Mouse (Mus musculus): Measurements from ENCODE around the gene Samm50.

The Samm50 gene

DNA sequence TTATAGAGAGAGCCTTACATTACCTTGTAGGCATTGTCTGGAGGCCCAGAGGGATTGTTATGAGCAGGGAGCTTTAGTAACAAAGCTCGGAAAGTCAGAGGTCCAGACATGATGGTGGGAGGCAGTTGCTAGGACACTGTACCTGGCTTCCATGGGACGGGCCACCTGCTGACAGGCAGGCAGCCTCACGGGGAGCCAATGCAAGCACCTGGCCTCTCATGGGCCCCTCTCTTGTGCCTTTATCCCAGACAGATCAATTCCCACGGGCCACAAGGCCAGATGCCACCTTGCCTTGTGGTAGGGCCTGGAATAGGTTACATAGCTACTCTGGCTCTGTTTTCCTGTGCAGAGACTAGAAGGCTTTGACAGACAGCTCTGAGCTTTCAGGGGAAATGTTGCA is 19.5 kb downstream of the Samm50 start:
- no peak for DNase-seq (ENCODE audit: low read depth, low spot score)

DNA sequence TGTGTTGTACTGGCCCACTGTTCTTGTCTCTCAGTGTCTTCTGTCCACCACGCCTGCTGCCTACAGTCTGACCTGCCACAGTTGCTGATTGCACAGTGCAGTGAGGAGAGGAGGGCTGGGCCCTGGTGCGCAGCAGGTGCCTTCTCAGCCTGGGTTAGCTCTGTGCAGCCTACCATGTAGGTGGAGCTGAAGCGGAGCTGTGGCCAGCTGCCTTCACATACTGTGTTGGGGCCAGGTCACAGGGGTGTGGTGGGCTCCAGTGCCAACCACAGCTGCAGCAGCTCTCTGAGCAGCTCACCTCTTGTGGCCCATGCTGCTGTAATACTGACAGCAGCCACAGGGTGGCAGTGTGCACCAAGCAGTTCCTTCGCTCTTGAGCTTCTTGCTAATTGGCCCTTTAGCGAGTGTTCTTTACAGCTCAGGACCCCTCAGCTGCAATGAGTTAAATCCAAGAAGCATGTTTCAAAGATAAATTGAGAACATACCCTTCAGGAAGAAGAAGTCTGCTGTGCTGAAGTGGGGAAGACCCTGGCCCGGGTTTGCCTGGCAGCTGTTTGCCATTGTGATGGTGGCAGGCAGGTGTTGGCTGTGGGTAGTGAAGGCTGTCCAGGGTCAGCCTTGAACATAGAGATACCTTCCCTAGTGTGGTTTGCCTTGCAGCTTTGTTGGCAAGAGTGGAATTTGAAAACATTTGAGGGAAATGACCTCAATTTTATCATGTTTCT is 20.2 kb downstream of the Samm50 start:
- peak; percentile 82 for DNase-seq (ENCODE audit: low read depth, low spot score)

DNA sequence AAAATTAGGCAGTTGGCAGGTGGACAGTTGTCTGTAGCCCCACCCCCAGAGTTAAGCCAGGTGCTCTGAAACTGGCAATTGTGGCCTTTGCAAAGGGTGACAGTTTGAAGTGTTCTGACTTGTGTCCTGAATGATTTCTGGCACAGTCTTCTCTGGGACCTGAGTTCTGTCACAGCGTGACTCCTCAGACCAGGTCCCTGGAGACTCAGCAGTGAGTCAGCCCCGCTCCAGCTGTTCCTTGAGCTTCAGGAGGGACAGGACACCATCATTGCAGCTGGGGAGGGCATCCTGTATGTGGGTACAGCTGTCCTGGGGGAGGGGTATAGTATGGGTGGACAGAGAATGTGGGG is 20.7 kb downstream of the Samm50 start:
- no peak for DNase-seq (ENCODE audit: low read depth, low spot score)

DNA sequence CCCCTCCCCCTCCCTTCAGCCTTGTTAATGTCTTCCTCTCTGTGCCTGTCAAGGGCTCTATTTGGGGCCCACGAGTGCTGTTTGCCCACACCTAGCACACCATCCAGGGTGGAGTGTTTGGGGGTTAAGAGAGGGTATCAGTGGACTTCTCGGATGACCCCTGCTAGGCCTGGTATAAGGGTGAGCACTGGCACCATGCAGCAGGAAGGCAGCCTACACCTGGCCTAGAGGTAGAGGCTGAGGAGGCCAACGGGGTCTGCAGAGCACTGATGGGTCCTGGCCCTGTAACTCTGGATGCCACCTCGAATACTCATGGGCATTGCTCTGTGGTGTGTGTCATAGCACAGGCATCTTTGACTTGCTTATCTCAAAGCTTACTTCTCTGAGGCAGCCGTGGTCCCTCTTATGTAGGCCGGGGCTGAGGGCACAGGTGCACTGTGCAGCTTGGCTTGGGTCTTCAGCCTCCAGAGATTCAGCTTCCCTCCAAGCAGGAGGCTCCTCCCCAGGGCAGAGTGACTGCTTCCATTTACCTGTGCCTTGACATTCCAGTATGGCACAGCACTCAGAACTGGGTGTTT is 21.2 kb downstream of the Samm50 start:
- no peak for DNase-seq (ENCODE audit: low read depth, low spot score)

DNA sequence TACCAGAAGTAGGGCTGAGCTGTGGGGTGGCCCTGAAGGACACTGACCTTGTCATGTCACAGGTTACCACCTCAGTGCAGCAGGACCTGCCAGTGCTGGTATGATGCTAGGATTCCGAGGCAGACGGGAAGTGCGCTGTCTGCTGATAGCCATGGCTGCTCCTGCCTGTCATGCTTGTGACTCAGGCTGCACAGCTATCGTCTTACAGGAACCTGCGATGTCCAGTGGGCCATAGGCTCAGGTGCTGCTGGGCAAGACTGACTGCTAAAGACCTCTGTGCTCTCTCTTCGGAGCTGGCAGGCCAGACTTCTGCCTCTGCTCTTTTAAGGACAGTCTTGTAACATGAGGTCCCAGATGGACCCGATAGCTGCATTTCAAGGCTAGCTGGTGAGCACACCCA is 22.4 kb downstream of the Samm50 start:
- no peak for DNase-seq (ENCODE audit: low read depth, low spot score)

DNA sequence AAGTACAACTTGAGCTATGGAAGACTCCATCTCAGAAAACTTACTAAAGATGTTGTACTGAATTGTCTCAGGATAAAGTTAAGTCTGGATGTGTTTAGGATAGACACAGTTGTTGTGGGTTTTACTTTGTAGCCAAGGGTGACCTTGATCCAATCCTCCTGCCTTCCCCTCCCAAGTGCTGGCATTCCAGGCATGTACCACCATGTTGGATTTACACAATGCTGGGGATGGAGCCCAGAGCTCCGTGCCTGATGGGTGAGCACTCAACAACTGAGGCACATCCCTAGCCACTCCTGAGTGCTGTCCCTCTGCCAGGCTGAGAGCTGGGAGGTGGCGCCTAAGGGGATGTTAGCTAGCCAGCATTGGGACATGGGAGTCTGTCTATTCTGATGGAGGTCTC is 23.2 kb downstream of the Samm50 start:
- no peak for DNase-seq (ENCODE audit: low read depth, low spot score)

DNA sequence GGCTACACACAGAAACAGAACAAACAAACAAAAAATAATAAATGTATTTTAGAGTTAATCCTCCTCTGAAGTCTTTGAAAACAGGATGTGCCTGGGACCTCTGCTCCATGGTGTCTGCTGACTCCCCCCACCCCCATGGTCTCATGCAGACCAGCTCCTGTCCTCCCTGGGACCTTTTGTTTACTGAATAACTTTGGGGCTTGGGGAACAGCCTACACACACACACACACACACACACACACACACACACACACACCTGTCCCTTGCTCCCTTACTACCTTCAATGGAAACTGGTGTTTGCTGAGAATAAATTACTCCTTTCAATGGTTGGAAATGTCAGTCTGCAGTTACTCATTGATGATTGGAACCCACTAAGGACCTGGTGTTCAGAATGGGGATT is 24.0 kb downstream of the Samm50 start:
- no peak for DNase-seq (ENCODE audit: low read depth, low spot score)

DNA sequence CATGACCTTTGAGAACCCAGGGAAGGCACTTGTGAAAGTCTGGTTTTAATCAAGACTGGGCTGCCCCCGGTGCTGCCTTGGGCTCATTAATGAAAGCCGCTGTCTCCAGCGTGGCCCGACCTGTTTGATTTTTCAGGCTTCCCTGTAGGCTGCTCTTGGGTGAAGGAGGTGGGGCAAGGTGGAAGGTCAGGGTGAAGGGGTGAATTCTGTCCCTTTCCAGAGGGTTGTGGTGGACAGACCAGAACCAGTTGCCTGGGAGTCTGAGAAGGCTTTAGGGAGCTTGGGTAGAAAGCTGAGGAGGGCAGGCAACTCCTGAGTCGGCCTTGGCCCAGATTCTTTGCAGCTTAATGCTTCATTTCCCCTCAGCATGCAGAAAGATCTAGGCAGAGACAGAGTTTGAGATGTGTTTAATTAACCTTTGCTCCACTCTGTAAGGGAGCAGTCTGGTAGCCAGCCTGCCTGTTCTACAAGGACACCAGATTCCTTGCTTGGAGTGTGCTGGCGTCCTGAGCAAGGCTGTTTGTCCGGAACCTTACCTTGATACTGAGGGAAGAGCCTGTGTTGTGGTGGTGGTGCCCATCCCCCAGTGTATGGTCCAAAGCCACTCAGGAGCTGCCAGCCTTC is 24.5 kb downstream of the Samm50 start:
- no peak for DNase-seq (ENCODE audit: low read depth, low spot score)

DNA sequence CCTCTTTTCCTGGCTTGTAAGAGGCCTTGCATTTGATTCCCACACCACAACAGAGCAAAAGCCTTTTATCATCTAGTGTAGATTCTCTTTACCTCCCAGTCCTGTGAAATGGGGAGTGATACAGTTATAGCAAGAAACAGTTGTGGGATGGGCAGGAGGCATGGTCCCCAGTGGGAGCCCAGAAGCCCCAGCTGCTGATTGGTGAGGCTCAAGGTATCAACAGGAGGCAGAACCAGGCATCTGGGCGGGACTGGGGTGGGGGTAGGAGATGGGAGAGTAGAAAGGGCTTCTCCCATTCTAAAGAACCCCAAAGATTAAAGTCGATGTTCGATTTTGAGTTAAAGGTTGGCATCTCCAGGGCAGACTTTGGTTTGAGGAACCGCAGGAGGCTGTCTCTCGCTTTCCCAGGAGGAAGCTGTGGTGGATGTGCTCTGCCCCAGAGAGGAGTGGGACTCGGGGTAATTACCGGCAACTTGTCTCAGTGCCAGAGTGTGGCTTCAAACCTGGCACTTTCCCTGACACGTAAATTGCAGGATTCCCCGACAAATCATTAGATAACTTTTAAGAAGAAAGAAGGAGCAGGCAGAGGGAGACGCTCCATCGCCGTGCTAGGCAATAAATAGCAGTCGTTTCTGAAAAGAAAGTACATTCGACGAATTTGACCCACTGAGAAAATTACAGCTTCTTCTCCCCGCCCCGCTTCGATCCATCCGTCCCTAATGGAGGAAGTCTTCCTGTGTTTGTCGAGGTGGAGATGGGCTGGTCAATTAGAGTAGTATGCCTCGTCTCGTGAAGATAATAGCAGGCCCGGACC is 26.1 kb downstream of the Samm50 start:
- DNase-seq (ENCODE audit: low read depth, low spot score): no peak

DNA sequence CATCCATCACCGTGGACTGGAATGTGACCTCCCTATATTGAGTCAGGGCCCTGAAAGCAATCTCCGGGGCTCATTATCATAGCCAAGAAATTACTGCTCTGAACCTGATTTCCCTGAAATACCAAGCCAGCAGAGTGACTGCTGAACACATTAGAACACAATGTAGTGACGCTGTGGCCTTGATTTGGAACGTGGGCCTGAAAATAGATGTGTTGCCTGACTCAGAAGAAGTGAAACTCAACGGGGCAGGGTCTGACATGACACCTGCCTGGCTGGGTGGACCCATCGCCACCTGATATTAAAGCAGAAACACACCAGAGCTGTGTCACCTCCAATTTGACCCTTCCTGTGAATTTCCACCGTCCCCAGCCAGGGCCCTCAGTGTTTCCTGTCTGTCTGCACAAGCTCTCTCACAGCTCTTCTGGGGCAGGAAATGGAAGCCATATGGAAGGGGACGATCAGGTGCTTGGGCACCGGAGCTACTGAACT is 26.8 kb downstream of the Samm50 start:
- no peak for DNase-seq (ENCODE audit: low read depth, low spot score)

DNA sequence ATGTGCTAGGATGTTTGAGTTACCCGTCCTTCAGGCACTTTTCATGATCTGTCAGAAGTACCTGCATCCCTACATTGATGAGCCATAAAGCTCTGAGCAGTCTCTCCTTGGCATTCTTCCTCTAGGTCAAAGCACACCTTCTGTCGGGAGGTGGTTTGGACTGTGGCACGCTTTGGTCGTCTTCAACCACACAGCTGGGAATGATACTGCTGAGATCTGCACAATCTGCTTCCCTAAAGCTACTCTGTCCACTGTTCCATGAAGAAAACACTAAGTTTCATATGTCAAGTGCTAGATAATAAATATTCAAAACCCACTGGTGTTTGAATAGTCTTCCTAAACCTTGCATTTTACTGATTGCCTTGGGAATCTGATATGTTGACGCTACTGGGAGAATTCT is 29.5 kb downstream of the Samm50 start:
- DNase-seq (ENCODE audit: low read depth, low spot score): no peak

DNA sequence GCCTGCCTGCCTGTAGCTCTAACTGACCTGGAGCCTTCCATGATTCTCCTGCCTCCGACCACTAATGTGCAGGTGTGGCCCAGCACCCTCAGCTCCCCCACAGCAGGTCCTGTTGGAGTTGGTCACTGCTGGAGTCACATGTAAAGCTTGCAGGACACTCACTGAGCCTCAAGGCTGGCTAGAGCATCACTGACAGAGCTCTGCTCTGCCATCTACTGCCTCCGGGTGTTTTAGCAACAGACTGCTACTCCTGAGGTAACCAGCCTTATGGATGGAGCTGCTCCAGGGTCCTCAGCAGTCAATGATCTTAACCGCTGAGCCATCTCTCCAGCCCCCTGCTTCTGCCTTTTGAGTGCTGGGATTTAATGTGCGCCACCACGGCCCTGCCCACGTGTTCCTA is 31.4 kb downstream of the Samm50 start:
- no peak for DNase-seq (ENCODE audit: low read depth, low spot score)

DNA sequence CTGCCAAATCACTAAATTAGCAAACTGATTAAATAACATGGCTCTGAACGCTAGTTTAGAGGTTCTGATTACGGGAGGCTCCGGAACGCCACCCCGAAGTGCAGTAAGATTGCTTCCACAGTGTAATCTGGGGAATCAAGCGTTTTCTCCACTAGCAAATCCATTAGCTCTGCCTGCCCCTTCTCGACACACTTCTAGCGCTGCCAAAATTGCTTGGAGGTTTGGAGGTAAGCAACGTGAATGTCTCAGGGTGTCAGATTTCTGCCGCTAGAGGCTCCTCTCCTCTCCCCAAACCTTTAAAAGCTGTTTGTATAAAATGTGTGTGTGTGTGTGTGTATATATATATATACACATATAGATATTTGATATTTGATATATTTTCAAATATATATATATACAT is 32.7 kb downstream of the Samm50 start:
- no peak for DNase-seq (ENCODE audit: low read depth, low spot score)

DNA sequence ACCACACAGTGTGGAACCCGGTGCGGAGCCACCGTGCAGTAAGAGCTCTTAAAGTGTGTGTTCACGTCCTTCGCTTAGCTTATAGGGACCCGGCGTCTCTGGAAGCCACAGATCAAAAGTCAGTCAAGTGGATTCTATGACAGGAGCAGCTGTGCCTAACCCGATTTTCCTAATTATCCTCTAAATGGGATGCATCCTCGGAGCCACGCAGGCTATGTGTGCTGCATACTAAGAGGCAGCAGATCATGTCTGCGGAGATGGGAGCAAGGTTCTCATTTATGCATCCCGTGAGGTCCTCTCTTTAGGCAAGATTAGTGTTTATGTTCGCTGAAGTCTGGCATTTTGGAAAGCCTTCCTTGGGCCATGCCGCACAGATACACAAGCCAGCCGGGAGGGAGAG is 34.9 kb downstream of the Samm50 start:
- DNase-seq (ENCODE audit: low read depth, low spot score): no peak

DNA sequence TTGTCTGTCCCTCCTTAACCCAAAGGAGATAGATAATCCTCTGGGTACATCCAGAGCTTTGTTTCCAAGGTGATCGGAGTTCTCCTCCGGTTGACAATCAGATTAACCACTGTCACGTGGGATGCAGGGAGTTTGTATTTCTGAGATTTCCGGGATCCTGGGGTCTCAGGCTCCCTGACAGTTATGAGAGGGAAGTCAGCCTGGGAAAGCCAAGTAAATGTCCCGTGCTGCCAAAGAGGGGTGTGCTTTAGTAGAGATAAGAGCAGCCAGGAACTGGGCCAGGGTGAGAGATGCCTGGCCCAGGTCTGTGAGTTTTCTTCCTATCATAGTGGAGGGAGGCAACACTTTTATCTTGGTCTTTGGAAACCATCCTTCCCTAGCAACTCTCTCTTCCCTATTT is 38.6 kb downstream of the Samm50 start:
- DNase-seq (ENCODE audit: low read depth, low spot score): no peak

DNA sequence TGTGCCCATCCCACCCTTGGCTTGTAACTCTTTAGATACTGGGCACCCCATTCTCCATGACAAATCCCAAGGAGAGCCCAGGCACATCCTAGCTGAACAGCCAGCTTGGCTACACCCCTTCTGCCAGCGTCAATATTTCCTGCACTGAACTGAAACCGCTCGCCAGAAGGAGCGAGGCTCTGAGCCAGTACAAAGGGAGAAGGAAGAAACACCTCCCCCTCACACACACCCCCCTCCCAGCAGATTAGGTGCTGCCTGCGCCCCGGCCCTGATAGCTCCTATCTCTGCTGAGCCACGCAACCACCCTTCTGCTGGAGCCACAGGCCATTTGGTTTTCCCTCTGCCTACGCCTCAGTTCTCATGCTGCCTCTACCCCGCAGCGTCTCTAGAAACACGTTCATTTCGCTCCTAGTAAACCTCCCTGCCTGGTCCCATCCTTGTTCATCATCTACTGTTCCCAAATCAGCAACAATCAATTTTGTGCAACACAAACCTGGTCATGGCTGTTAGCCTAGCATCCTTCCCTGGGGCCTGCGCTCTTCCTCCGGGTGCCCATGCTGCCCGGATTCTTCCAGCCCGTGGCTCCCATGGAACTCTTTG is 39.2 kb downstream of the Samm50 start:
- DNase-seq (ENCODE audit: low read depth, low spot score): no peak

DNA sequence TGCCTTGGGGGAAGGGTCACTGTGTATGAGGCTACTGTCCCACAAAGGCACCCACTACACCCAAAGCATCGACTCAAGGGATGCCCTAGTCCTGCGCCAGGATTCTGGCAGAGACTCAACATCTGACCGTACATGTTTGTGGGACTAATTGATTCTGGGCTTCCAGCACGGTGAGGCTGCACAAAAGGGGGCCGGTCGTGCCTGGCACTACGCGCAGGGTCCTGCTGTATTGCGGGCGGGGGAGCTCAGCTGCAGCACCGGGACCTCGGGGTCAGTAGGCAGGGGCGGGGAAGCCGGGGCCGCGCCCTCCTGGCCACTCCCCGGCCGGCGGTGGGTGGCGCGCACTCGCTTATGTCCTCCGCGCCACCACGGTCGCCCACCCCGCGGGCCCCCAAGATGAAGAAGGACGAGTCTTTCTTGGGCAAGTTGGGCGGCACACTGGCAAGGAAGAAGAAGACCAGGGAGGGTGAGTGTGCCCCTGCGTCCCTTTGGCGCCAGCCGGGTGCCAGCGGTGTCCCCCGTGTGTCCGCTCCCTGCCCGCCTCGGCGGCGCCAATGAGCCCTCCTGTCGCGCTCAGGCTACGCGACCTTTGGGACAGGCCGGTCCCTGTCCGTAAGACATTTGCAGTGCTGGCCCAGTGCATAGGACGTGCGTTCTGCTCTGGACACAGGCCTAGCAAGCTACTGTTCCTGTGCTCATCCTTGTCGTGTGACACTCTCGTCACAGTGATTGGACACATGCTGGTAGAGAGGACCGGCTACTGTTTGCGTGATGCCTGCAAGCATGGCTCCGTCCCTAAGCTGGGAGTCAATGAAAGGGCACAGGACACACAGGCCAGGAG is 39.9 kb downstream of the Samm50 start, which contains the start of gene Parvb:
Parvb (plus strand) TSS at position 323 of the 841 bp plus-strand sequence.
- no peak for DNase-seq (ENCODE audit: low read depth, low spot score)

DNA sequence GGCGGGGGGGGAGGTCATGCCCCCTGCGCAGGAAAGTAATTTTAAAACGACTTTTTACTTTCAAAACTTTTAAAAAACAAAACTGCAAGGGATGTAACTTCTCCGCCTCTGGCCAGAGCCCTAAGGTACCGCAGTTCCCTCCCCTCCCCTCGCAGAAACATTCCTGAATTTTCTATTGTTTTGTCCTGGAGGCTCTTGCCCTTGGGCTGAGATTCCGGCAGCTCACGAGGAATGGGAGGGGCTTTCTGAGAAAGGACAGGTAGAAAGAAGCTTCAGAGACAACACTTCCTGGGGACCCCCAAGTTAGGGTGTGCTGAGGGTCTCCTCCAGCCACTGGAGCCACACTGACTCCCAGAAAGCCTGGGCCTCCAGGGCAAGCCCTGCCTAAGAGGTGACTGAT is 40.6 kb downstream of the Samm50 start:
- no peak for DNase-seq (ENCODE audit: low read depth, low spot score)

DNA sequence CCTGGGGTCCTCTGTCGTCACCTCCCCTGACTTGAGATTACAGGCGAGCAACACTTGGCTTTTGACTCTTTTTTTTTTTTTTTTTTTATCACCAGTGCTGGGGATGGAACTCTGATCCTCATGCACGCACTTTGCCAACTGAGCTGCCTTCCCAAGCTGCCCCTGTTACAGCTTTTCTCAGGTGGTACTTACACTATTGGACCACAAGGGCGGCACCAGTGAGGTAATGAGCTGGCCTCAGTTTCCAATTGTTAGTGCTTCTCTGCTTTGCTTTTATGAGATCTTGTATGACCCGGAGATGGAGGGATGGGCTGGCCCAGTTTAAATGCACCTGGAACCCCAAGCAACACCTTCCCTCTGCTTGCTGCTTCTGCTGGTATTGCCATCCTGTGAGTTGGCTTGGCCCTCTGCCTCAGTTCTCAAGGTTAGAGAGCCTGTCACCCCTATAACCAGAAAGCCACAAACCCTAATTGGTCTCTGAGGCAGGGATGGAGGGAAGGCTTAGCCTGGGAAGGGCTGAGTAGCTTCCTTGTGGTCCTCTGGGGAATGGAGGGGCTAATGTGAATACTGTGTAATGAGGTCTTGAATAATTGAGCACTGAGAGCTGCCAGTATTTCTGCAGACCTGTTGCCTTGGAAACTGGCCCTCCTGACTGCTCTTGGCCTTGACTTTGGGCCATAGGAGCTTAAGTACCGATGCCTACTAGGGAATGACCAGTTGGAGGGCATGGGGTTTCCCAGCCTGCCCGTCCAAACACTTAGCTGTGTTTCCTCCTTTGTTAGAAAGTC is 42.9 kb downstream of the Samm50 start:
- no peak for DNase-seq (ENCODE audit: low read depth, low spot score)

DNA sequence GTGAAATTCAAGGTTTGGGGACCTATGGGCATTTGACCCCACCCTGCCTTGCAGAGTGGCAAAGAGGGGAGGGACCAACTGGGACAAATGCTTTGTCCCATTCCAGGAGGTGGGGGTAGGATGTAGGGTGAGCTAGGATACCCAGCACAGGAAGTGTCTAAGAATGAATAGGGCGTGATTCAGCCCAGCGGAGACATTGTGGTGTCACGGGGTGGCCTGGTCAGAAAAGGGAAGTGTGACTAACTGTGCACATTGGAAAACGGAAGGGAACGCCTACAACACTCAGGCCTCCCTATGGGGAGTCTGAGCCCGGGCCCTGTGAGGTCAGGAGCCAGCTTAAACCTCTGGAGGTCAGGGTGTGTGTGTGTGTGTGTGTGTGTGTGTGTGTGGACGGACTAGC is 43.6 kb downstream of the Samm50 start:
- DNase-seq (ENCODE audit: low read depth, low spot score): no peak
